Mouse (Mus musculus) thymus, postnatal 25 days (tissue): ENCODE results near the gene Ccl28.
"Not testable (repeated sequence)": the region's sequence is repeated elsewhere in the genome, so short reads cannot be mapped to it uniquely, and the experiment has no call there.

ENCODE experiments used
- DNase-seq: peaks from one replicate; pipeline ENCODE4 v3.0.0; 2022

Ccl28 gene

GRCm38 (mm10) chr13:119648891-119649698, 25.5 kb downstream of the Ccl28 start:
- DNase-seq, result no peak

DNA sequence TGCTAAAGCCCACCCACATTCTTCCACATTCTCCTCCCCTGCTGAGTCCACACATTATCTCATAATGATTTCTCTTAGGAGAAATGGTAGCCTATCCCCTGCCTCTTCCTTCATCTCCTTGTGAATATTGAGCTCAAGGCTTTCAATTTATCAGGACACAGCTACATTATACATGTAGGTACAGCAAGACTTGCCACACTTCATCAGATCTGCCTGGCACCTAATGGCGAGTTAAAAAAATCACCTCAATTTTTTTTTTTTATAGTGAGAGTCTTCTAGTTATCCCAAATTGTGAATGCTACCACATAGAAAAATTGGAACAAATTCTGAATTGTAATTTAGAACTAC, 26.1 kb downstream of the Ccl28 start:
- no peak for DNase-seq

GRCm38 (mm10) chr13:119654734-119655133, 31.1 kb downstream of the Ccl28 start:
- DNase-seq, result no peak

DNA sequence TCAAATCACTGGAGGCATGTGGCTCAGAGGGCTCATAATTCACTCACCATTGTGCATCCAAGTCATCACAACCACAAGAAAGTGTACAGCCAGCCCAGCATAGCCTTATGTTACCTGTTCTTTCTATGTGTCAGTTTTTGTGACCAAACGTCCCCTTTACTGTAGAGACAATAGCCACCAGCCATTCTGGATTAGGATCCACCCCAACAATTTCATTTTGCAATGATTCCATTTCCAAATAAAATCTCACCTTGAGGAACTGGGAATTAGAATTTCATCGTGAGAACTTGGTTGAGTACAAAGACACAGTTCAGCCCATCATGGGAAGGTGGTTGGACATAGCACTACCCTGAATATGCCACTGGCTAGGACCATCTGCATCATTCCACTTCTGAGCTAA, 32.6 kb downstream of the Ccl28 start:
- DNase-seq, result no peak

DNA sequence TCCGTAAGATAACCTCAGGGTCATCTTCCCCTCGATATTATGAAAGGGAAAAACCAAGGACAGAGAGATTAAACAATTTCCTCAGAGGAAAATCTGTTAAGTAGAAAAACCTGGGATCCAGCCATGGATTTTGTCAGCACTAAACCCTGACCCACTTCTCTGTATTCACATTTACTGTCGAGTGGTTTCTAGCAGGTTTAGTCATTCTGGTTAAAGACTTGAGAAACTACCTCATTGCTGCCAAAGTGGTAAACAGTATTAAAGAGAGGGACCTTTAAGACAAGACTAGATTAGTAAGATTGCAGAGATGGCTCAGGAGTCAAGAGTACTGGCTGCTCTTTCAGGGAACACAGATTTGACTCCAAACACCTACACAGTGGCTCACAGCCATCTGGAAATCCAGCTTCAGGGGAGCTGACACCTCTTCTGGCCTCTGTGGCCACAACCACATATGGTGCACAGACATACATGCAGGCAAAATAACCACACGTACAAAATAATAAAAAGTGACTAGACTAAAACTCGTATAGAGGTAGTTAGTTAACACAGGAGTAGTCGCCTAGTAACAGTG, 33.3 kb downstream of the Ccl28 start:
- no peak for DNase-seq

- not testable (repeated sequence) for DNase-seq
These were observed 37.8 kb downstream of the Ccl28 start for GRCm38 (mm10) chr13:119661420-119661819.

DNA sequence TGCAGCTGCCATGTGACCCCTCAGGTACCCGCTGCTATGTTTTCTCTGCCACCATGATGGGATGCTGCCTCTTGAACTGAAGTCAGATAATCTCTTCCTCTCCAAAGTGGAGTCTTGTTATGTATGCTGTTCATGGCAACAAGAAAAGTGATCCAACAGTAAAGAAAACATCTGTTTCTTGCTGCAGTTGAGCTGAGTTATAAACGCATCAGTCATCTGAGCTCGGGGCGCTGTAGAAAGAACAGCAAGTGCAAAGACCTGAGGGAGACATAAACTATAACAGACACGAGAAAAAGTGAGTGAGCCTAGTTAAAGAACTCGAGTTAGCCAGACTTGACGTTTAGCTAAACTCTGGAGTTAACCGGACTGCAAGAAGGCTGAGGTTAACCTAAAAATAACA, 55.2 kb downstream of the Ccl28 start:
- DNase-seq, result no peak

DNA sequence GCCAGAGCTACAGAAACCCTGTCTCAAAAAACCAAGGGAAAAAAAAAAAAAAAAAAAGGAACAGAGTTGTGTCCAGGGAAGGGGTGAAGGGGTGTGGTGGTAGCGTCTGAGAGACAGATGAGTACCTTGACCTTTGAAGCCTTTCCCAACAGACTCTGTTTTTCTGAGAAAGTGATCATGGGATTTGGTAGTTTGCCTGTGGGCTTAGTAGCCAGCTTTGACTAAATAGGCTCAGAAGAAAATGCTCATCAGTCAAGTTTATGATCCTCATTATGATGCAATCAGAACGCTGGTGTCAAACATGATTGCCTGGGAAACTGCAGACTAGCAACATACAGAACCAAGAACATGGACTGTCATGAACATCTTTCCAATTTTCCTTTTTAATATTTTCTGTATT, 56.1 kb downstream of the Ccl28 start:
- no peak for DNase-seq

GRCm38 (mm10) chr13:119681161-119681560, 57.5 kb downstream of the Ccl28 start:
- DNase-seq, result no peak

DNA sequence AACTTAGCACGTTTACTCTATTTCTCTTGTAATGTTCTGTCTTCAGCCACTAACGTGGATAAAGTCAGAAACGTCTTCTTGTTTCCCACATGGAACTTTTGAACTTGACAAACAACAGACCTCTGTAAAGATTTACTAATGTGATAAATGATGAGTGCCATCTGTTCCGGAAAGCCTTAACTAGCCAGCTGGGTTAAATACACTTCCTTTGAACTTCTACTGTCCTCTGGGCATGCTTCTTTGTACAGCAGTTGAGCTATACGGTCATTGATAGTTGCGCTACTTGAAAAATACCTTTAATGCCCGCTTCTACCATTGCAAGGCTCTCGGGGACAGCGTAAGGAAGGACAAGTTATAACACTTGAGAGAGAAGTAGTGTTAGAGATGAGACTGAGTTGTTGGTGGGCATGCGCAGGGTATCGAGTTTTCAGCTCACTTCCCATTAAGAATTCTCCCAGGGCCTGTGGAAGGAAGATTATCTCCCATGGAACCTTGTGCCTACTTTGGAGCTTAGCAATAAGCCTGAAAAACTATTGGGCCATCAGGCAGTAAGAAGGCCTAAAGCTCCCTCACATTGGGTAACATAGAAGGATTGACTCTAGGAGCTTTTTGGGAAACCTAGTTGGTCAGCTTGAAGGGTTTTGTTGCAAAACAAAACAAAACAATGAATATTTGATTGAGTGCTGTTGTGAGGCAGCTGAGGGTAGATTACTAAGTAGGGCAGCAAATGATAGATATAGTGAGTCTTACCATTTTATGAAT, 61.0 kb downstream of the Ccl28 start:
- DNase-seq, result no peak

GRCm38 (mm10) chr13:119689709-119690038, 66.1 kb downstream of the Ccl28 start:
- DNase-seq, result no peak

- DNase-seq, result peak; percentile 97
These were observed 66.6 kb downstream of the Ccl28 start, which contains the start of gene Hmgcs1 for GRCm38 (mm10) chr13:119690039-119690728. Hmgcs1 (plus strand) TSS chr13:119690379.

- DNase-seq, result no peak
These were observed 67.4 kb downstream of the Ccl28 start for GRCm38 (mm10) chr13:119690876-119691620.

DNA sequence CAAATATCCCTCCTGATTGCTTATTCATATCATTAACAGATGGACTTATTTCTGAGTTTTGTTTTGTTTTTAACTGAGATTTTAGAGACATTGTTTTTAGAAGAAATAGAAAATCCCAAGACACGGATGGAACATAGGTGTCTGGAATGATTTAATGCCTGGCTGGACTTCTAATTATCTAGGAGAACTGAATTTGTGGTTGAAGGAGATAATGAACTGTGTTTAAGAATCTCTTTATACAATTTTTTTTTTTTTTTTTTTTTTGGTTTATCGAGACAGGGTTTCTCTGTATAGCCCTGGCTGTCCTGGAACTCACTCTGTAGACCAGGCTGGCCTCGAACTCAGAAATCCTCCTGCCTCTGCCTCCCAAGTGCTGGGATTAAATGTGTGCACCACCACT, 68.3 kb downstream of the Ccl28 start:
- not testable (repeated sequence) for DNase-seq

- DNase-seq, result no peak
These were observed 72.1 kb downstream of the Ccl28 start for GRCm38 (mm10) chr13:119695676-119696075.

DNA sequence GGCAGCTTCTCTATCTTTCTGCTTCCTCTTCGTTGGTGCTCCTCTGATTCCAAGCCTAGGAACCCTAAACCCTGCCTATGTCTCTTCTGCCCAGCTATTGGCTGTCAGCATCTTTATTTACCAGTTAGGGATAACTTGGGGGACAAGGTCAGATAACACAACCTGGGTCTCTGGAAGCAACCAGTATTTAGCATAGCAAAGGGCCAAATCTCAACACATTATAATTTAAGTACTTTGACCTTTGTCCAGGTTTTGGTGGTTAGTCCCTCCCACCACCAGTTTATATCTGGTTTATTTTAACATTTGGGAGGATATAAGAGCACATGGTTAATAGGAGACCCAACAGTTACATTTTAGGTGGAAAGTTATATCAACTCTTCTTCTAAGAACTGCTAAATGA, 72.9 kb downstream of the Ccl28 start:
- DNase-seq, result no peak

- DNase-seq, result no peak
These were observed 74.8 kb downstream of the Ccl28 start for GRCm38 (mm10) chr13:119698436-119698835.
